Mouse (Mus musculus) C3H10T1/2 (cell line): ENCODE data around the gene Uchl5. TPM values are rescaled to one million over a fixed set of nuclear protein-coding genes. Genes with fewer than 3 reads are reported as not detected.

Source experiments
- polyA plus RNA-seq, 2 experiments: library from polyadenylated mRNA; unstranded; fragments of >200 nt; fragmentation: generic; extraction: Trizol; gene quantifications; one replicate each; pipeline ENCODE4 v1.2.1; 2012; ENCODE audit warnings: missing spikeins in 2 of 2

Gene Uchl5
- 1 to 10 TPM; 3.3 to 7.5 TPM for polyA plus RNA-seq

DNA sequence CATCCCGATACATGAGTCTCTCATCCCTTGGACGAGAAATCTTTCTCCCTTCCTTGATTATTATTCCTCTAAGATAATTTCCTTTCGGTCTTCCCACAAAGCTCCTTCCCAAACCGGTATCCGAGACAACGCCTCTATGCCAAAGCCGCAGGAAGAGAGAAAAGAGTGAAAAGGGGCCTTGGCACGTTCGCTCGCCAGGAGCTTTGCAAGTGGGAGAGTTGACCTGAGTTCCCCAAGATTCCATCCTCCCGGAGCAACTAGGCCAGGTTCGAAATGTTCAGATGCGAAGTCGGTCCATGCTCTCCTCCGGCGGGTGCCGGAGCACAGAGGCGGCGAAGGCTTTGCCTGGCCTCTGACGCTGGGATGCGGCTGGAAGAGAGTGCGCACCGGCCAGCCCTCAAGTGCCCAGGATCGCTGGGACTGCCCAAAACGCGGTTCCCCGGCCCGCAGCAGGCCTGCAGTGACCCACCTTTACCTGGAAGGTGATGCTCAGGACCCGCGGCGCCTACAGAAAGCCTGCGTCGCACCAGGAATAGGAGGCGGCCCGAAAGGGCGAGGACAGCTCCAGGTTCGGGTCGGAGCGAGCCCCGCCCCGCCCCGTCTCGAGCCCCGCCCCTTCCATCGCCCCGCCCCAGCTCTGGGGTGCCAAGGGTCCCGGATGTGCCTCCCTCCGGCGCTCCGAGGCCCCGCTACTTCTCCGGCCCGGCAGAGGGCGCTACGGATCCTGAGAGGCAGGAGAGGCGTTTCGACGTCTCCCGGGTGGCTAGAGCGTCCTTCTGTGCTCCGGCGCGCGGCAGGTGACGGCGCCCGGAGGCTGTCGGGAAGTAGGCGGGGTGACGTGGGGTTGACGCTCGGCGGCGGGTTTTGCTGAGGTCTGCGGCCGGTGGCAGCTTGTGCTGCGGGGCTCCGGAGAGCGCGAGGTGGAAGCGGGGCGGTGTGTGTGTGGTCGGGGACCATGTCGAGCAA is at the start of gene Uchl5, which contains the start of gene Trove2:
TSS of gene Uchl5 (plus strand) at position 827 of the 966 bp plus-strand sequence.
TSS of gene Trove2 (minus strand) at position 623 of the 966 bp plus-strand sequence.

Other genes with a start within 250 kb of the Uchl5 start
- under 1 TPM in 1 of 2 experiments, not detected in 1; 0.02 TPM for gene B3galt2, start 136.6 kb upstream of the Uchl5 start, polyA plus RNA-seq
- 1 to 10 TPM in 1 of 2 experiments, under 1 TPM in 1; 0.90 to 6.9 TPM for gene Cdc73, start 74.4 kb upstream of the Uchl5 start, polyA plus RNA-seq
- gene Glrx2, start 60.9 kb upstream of the Uchl5 start, polyA plus RNA-seq, result 10 to 100 TPM; 48.2 to 80.1 TPM
- 1 to 10 TPM in 1 of 2 experiments, under 1 TPM in 1; 0.21 to 1.4 TPM for gene Trove2, start 204 bp upstream of the Uchl5 start, polyA plus RNA-seq
- 10 to 100 TPM in 1 of 2 experiments, under 1 TPM in 1; 0.76 to 16.8 TPM for gene Rgs2, start 226.9 kb downstream of the Uchl5 start, polyA plus RNA-seq